Mouse (Mus musculus) liver, adult 2 months (tissue): Measurements from ENCODE around the gene Cygb. TPM values are rescaled to one million over a fixed set of nuclear protein-coding genes. Genes with fewer than 3 reads are reported as not detected.
A peak's percentile ranks its signal among the peaks of the same experiment; 100 is the strongest.

Experiments used
- DNase-seq: peaks from one replicate; pipeline ENCODE4 v3.0.0-alpha.2; 2011; ENCODE audit warnings: low read depth, low spot score; ENCODE audit errors: extremely low read depth
- H3K27ac ChIP-seq: fragments of 200-500 bp; replicated peaks from 2 replicates; pipeline ENCODE4 v1.5.1; 2012; ENCODE audit warnings: low read depth, mild to moderate bottlenecking, control low read depth, inconsistent platforms, low read length; ENCODE audit not compliant: insufficient read depth
- H3K27me3 ChIP-seq: fragments of 200-500 bp; 2 replicates; pipeline ENCODE4 v1.6.1; 2012; ENCODE audit warnings: mild to moderate bottlenecking, moderate library complexity, low read length, inconsistent platforms; ENCODE audit not compliant: control insufficient read depth, insufficient read depth
- H3K36me3 ChIP-seq: fragments of 200-500 bp; 2 replicates; pipeline ENCODE4 v1.6.1; 2012; ENCODE audit warnings: low read length, inconsistent platforms; ENCODE audit not compliant: control insufficient read depth, insufficient read depth
- H3K4me1 ChIP-seq: fragments of 200-500 bp; 2 replicates; pipeline ENCODE4 v1.6.1; 2011; ENCODE audit warnings: low read length; ENCODE audit not compliant: control insufficient read depth, insufficient read depth
- H3K4me3 ChIP-seq: fragments of 200-500 bp; 2 replicates; pipeline ENCODE4 v1.5.1; 2011; ENCODE audit warnings: low read depth, mild to moderate bottlenecking, control low read depth, low read length, moderate library complexity; ENCODE audit not compliant: insufficient read depth
- H3K79me2 ChIP-seq: fragments of 200-500 bp; 2 replicates; pipeline ENCODE4 v1.6.1; 2012; ENCODE audit warnings: inconsistent platforms, mild to moderate bottlenecking, low read length, moderate library complexity; ENCODE audit not compliant: control insufficient read depth, insufficient read depth
- H3K9ac ChIP-seq: fragments of 200-500 bp; 2 replicates; pipeline ENCODE4 v1.6.1; 2012; ENCODE audit warnings: low read depth, mild to moderate bottlenecking, control low read depth, inconsistent platforms, low read length
- CTCF ChIP-seq: fragments of 200-500 bp; IDR thresholded peaks from 2 replicates; pipeline ENCODE4 v1.5.1; 2011; ENCODE audit warnings: low read depth, low read length, control low read depth
- POLR2A ChIP-seq: fragments of 200-500 bp; IDR thresholded peaks from 2 replicates; pipeline ENCODE4 v1.6.1; 2011; ENCODE audit warnings: low read length, control low read depth; ENCODE audit not compliant: insufficient read depth; ENCODE audit errors: extremely low read depth
- WGBS: fragments of 180-500 bp; shearing (Covaris S2); methylation state at CpG from one replicate; pipeline ENCODE4 v1.1.7; 2018; 5-methylcytosine and 5-hydroxymethylcytosine counted together
- polyA plus RNA-seq: library from polyadenylated mRNA; depleted of rRNA; stranded (reverse); fragments of >200 nt; gene quantifications from 2 replicates; pipeline ENCODE4 v1.2.3, GENCODE M21; 2012
- total RNA-seq: library from RNA; depleted of rRNA; stranded (reverse); fragments of >200 nt; gene quantifications from 2 replicates; pipeline ENCODE4 v1.2.3, GENCODE M21; 2014

The Cygb gene
- total and polyA plus RNA-seq, 2 experiments = 2.6 to 5.6 TPM

- TF ChIP-seq POLR2A = no peak
- TF ChIP-seq CTCF = no peak
- Histone ChIP-seq H3K27ac (no peak overlapping the region), H3K4me3 (no peak overlapping the region), H3K4me1 (peaks cover 54% of the 10 kb centered on the region), H3K36me3 (no peaks in the 10 kb centered on the region), H3K79me2 (peaks cover 27% of the 10 kb centered on the region), H3K27me3 (no peaks in the 10 kb centered on the region), H3K9ac (no peak overlapping the region)
- no peak for DNase-seq
- 82% methylated on average over 8 of the region's 8 CpGs for WGBS
These were observed 34.6 kb downstream of the Cygb start for GRCm38 (mm10) chr11:116619561-116619960.

GRCm38 (mm10) chr11:116619156-116619555 lies 35.0 kb downstream of the Cygb start:
- WGBS = 81% methylated on average over 7 of the region's 7 CpGs
- Histone ChIP-seq H3K4me1 (peaks cover 54% of the 10 kb centered on the region), H3K27me3 (no peaks in the 10 kb centered on the region), H3K27ac (no peak overlapping the region), H3K79me2 (peaks cover 30% of the 10 kb centered on the region), H3K4me3 (no peak overlapping the region), H3K36me3 (no peaks in the 10 kb centered on the region), H3K9ac (no peak overlapping the region)
- TF ChIP-seq POLR2A (no peak), CTCF (no peak)
- DNase-seq = no peak

- Histone ChIP-seq H3K36me3 (no peaks in the 10 kb centered on the region), H3K27me3 (no peaks in the 10 kb centered on the region), H3K9ac (no peak overlapping the region), H3K79me2 (peaks cover 30% of the 10 kb centered on the region), H3K4me3 (no peak overlapping the region), H3K4me1 (peaks cover 54% of the 10 kb centered on the region), H3K27ac (no peak overlapping the region)
- no peak for DNase-seq
- TF ChIP-seq CTCF = no peak
- no peak for TF ChIP-seq POLR2A
- 94% methylated on average over 7 of the region's 7 CpGs for WGBS
These were observed 35.4 kb downstream of the Cygb start for GRCm38 (mm10) chr11:116618666-116619065.

GRCm38 (mm10) chr11:116617641-116618040 lies 36.5 kb downstream of the Cygb start:
- H3K4me3 ChIP-seq = no peak overlapping the region
- TF ChIP-seq CTCF = no peak
- TF ChIP-seq POLR2A = no peak
- peaks cover 50% of the 10 kb centered on the region for H3K4me1 ChIP-seq
- H3K79me2 ChIP-seq = peaks cover 30% of the 10 kb centered on the region
- H3K9ac ChIP-seq = no peak overlapping the region
- no peak overlapping the region for H3K27ac ChIP-seq
- H3K36me3 ChIP-seq = no peaks in the 10 kb centered on the region
- no peak for DNase-seq
- no peaks in the 10 kb centered on the region for H3K27me3 ChIP-seq
- 69% methylated on average over 7 of the region's 7 CpGs for WGBS

- Histone ChIP-seq H3K4me3 (no peak overlapping the region), H3K36me3 (no peaks in the 10 kb centered on the region), H3K27ac (peak overlapping the region; percentile 23), H3K79me2 (peaks cover 30% of the 10 kb centered on the region), H3K9ac (0 out of 2 replicates have a peak overlapping the region, but pooled peaks have one; percentile 1), H3K4me1 (peaks cover 39% of the 10 kb centered on the region), H3K27me3 (no peaks in the 10 kb centered on the region)
- DNase-seq = no peak
- WGBS = 61% methylated on average over 10 of the region's 10 CpGs
- TF ChIP-seq POLR2A = no peak
- no peak for TF ChIP-seq CTCF
These were observed 37.5 kb downstream of the Cygb start for GRCm38 (mm10) chr11:116616438-116617118.
